Mouse (Mus musculus) spleen, adult 2 months (tissue): ENCODE data around the gene Gtpbp1. TPM values are rescaled to one million over a fixed set of nuclear protein-coding genes. Genes with fewer than 3 reads are reported as not detected.

Source experiments
- DNase-seq, 2 experiments: peaks; one replicate each; pipeline versions ENCODE4 v3.0.0 to v3.0.0-alpha.2; 2012 to 2021; ENCODE audit warnings: low spot score in 2 of 2, low read depth in 1 of 2
- H3K27ac ChIP-seq: fragments of 200-500 bp; 2 replicates; pipeline ENCODE4 v1.5.1; 2012; ENCODE audit warnings: low read length, inconsistent platforms; ENCODE audit not compliant: insufficient read depth
- H3K27me3 ChIP-seq: fragments of 200-500 bp; 2 replicates; pipeline ENCODE4 v1.6.1; 2012; ENCODE audit warnings: mild to moderate bottlenecking, moderate library complexity, low read length, inconsistent platforms; ENCODE audit not compliant: control insufficient read depth, insufficient read depth
- H3K36me3 ChIP-seq: fragments of 200-500 bp; 2 replicates; pipeline ENCODE4 v1.6.1; 2012; ENCODE audit warnings: mild to moderate bottlenecking, low read length, inconsistent platforms; ENCODE audit not compliant: control insufficient read depth, insufficient read depth
- H3K4me1 ChIP-seq: fragments of 200-500 bp; 2 replicates; pipeline ENCODE4 v1.6.1; 2011; ENCODE audit warnings: inconsistent platforms; ENCODE audit not compliant: control insufficient read depth, insufficient read depth, insufficient read length
- H3K4me3 ChIP-seq: fragments of 200-500 bp; 2 replicates; pipeline ENCODE4 v1.5.1; 2011; ENCODE audit warnings: mild to moderate bottlenecking, inconsistent platforms; ENCODE audit not compliant: insufficient read depth, insufficient read length; ENCODE audit errors: extremely low read depth
- CTCF ChIP-seq: fragments of 200-500 bp; IDR thresholded peaks from 2 replicates; pipeline ENCODE4 v1.5.1; 2011; ENCODE audit warnings: mild to moderate bottlenecking, inconsistent platforms; ENCODE audit not compliant: insufficient read depth, insufficient read length, insufficient replicate concordance; ENCODE audit errors: extremely low read depth
- POLR2A ChIP-seq: fragments of 200-500 bp; IDR thresholded peaks from 2 replicates; pipeline ENCODE4 v1.6.1; 2011; ENCODE audit warnings: low read depth, low read length, inconsistent platforms
- WGBS: fragments of 180-500 bp; shearing (Covaris S2); methylation state at CpG from one replicate; pipeline ENCODE4 v1.1.7; 2018; 5-methylcytosine and 5-hydroxymethylcytosine counted together
- polyA plus RNA-seq: library from polyadenylated mRNA; depleted of rRNA; stranded (reverse); fragments of >200 nt; gene quantifications from 2 replicates; pipeline ENCODE4 v1.2.3, GENCODE M21; 2012

Gene Gtpbp1
- polyA plus RNA-seq, 1 experiment = 40.3 TPM

DNA sequence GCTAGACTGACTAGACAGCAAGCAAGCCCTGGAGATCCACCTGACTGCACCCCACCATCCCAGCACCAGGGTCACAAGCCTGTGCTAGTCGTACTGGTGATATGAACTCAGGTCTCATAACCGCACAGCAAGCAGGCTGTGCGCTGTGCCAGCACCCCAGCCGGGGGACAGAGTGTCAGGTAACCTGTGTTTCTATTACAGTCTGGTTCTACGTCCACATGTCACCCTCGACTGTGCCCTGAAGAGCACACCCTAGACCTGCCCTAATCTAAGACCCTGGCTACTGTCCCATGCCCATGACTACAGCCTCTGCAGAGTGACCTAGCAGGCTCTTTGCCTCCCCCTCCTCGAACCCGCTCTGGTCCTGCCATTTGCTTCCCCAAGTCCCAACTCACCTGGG, 42.5 kb downstream of the Gtpbp1 start:
- H3K4me3 ChIP-seq = no peak overlapping the region

DNA sequence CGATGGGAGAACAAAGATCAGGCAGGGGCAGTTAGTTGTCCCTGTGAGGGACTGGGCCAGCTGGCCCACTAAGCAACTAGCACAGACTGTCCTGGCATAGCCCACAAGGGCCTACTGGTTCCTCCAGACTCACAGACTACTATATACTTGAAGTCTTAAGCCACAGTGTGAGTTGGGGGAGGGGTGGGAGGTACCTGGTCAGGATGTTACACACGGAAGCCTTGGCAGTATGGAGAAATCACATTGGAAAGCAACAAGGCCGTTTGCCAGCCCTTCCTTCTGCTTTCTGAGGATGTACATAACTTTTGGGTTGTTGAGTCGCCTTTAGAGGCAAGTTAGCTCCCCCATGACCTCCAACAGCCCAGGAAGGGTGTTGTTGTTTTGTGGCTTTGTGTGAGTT, 43.0 kb downstream of the Gtpbp1 start:
- Histone ChIP-seq H3K27ac (no peak overlapping the region), H3K36me3 (peaks cover 67% of the 10 kb centered on the region), H3K27me3 (no peaks in the 10 kb centered on the region), H3K4me3 (no peak overlapping the region), H3K4me1 (peaks cover 7% of the 10 kb centered on the region; the same call in 1 of the 2 replicates)
- WGBS = 70% methylated on average over 4 of the region's 4 CpGs
- TF ChIP-seq POLR2A = no peak
- no peak for TF ChIP-seq CTCF
- DNase-seq = no peak

More for the DNA sequence above, 42.5 kb downstream of the Gtpbp1 start:
- WGBS = 91% methylated on average over 8 of the region's 8 CpGs
- no peak for DNase-seq
- H3K4me1 ChIP-seq = peaks cover 4% of the 10 kb centered on the region; the same call in 1 of the 2 replicates
- H3K27ac ChIP-seq = no peak overlapping the region
- peaks cover 67% of the 10 kb centered on the region for H3K36me3 ChIP-seq
- no peaks in the 10 kb centered on the region for H3K27me3 ChIP-seq
- TF ChIP-seq POLR2A (no peak), CTCF (no peak)

DNA sequence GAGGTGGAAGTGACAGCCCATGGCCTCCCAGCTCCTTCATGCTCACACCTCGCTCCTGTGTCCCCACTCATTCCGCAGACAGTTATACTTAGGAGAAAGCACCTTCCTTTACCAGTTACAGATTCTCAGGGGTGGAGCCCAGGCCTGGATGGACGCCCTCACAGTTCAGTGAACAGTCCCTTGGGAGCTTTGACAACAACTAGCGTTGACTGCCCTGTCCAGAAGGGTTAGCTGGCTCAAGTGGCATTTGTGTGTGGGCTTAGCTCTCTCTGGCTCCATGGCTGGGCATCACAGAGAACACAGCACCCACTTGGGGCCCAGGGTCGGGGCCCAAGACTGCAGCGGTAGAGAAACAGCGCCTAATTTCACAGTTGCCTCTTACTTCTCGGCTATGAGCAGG, 43.7 kb downstream of the Gtpbp1 start:
- Histone ChIP-seq H3K4me3 (no peak overlapping the region), H3K27me3 (no peaks in the 10 kb centered on the region), H3K27ac (0 out of 2 replicates have a peak overlapping the region, but pooled peaks have one; percentile 11), H3K4me1 (peaks cover 13% of the 10 kb centered on the region; the same call in 1 of the 2 replicates), H3K36me3 (peaks cover 64% of the 10 kb centered on the region)
- no peak for TF ChIP-seq POLR2A
- no peak for TF ChIP-seq CTCF
- no peak for DNase-seq
- 83% methylated on average over 8 of the region's 8 CpGs for WGBS

DNA sequence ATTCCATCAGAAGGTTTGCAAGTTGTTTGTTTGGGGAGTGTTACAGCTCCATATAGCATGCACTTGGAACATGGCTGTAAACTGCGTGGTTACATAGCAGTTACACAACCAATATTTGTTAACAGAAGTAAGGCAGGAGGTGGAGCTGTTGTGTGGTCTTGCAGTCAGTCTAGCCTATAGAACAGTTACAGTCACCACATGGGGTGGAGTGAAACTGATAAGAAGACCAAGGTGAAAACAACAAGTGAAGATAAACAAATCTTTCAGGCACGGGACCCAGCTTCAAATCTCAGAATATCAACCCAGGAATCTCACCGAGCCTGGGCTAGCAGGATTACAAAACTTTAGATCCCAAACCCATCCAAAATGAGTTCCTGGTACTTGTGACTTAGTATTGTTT, 50.1 kb downstream of the Gtpbp1 start:
- Histone ChIP-seq H3K4me1 (peaks cover 19% of the 10 kb centered on the region), H3K36me3 (peaks cover 27% of the 10 kb centered on the region), H3K27me3 (no peaks in the 10 kb centered on the region), H3K27ac (peak overlapping the region; percentile 99), H3K4me3 (peak overlapping the region; percentile 95)
- TF ChIP-seq CTCF (no peak), POLR2A (no peak)
- no peak for DNase-seq
- WGBS = 45% methylated on average over 3 of the region's 3 CpGs

DNA sequence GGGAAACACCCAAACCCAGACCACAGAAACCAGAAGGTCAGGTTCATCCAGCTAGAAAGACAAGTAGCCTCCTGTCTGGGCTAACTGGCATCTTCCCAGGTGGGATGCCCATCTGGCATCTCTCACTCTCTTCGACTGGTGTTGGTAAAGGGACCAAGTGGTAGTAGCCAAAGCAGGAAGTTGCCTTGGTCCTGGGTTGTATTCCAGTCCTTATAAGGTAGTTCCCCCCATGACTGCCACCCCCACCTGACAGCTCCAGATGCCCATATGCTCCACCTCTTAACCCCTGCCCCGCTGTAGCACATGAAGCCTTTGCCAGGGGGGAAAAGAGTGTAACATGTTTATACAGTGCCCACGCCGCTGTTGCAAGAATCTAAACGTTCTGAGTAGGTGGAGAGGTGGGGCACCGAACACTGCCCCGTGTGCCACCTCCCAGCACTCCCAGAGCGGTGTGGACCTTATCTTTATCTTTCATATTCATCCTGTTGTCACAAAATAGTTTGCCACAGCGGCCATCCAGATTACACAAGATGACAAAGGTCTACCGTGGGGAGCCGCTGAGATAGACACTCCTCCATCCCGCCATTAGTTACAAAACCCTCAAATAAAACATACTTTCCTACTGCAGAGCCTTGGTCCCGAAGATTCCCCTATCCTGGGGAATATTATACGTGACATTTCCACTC, 50.7 kb downstream of the Gtpbp1 start:
- peaks cover 24% of the 10 kb centered on the region for H3K36me3 ChIP-seq
- 0% methylated on average over 14 of the region's 14 CpGs for WGBS
- DNase-seq = peak; percentile 50 to 72

DNA sequence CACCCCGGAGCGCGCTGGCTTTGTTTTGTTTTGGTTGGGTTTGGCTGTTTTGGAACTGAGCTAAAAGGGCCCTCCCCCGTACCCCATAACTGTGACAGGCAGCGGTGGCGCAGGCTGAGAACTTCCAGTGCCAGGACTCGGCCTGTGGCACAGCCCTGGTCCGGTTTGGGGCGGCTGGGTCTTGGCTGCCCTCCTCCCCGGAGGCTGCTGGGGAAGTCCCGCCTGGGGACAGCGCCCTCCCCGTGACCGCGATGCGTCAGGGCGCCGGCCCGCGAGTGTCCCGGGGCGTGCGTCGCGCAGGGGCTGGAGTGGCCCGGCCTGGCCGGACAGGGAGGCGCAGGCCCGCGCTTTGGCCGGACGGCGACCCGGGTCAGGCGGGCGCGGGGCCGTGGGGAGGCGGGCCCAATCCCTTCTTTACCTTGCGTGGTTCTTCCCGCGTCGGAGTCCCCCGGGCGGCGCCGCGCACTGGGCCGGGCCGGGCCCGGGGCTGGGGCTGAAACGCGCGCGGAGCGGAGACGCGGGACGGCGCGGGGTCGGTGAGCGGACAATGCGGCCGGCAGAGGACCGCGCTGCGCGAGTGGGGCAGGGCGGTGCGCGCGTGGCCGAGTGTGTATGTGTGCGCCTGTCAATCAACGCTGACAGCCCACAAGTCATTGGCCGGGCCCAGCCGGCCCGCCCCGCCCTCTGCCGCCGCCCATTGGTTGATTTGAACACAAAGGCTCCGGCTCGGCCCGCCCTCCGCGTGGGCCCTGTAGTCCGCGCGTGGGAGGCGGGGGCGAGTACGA, 51.5 kb downstream of the Gtpbp1 start, which contains the start of gene Sun2:
Gene Sun2, minus strand, starts transcription at position 616 of the 785 bp plus-strand sequence.
- no peak for TF ChIP-seq CTCF
- TF ChIP-seq POLR2A = peak; percentile 29
- under 1% methylated on average over 62 of the region's 93 CpGs for WGBS
- Histone ChIP-seq H3K4me3 (peak within 1 kb of the TSS; percentile 95), H3K4me1 (peaks cover 17% of the 10 kb centered on the region), H3K27me3 (no peaks in the 10 kb centered on the region), H3K36me3 (peaks cover 16% of the 10 kb centered on the region), H3K27ac (peak within 1 kb of the TSS; percentile 99)
- peak; percentile 76 to 91 for DNase-seq

More for the DNA sequence above, 50.7 kb downstream of the Gtpbp1 start:
- Histone ChIP-seq H3K4me3 (peak overlapping the region; percentile 95), H3K27me3 (no peaks in the 10 kb centered on the region), H3K27ac (peak overlapping the region; percentile 99), H3K4me1 (peaks cover 17% of the 10 kb centered on the region)
- no peak for TF ChIP-seq CTCF
- no peak; the same call in 1 of the 2 replicates for TF ChIP-seq POLR2A
